Mouse (Mus musculus) spleen, adult 2 months (tissue): Measurements from ENCODE around the gene 4930544D05Rik. TPM values are rescaled to one million over a fixed set of nuclear protein-coding genes. Genes with fewer than 3 reads are reported as not detected.

ENCODE experiments used
- DNase-seq, 2 experiments: peaks; one replicate each; pipeline versions ENCODE4 v3.0.0 to v3.0.0-alpha.2; 2012 to 2021; ENCODE audit warnings: low spot score in 2 of 2, low read depth in 1 of 2
- H3K27ac ChIP-seq: fragments of 200-500 bp; 2 replicates; pipeline ENCODE4 v1.5.1; 2012; ENCODE audit warnings: low read length, inconsistent platforms; ENCODE audit not compliant: insufficient read depth
- H3K27me3 ChIP-seq: fragments of 200-500 bp; 2 replicates; pipeline ENCODE4 v1.6.1; 2012; ENCODE audit warnings: mild to moderate bottlenecking, moderate library complexity, low read length, inconsistent platforms; ENCODE audit not compliant: control insufficient read depth, insufficient read depth
- H3K36me3 ChIP-seq: fragments of 200-500 bp; 2 replicates; pipeline ENCODE4 v1.6.1; 2012; ENCODE audit warnings: mild to moderate bottlenecking, low read length, inconsistent platforms; ENCODE audit not compliant: control insufficient read depth, insufficient read depth
- H3K4me1 ChIP-seq: fragments of 200-500 bp; 2 replicates; pipeline ENCODE4 v1.6.1; 2011; ENCODE audit warnings: inconsistent platforms; ENCODE audit not compliant: control insufficient read depth, insufficient read depth, insufficient read length
- H3K4me3 ChIP-seq: fragments of 200-500 bp; 2 replicates; pipeline ENCODE4 v1.5.1; 2011; ENCODE audit warnings: mild to moderate bottlenecking, inconsistent platforms; ENCODE audit not compliant: insufficient read depth, insufficient read length; ENCODE audit errors: extremely low read depth
- CTCF ChIP-seq: fragments of 200-500 bp; IDR thresholded peaks from 2 replicates; pipeline ENCODE4 v1.5.1; 2011; ENCODE audit warnings: mild to moderate bottlenecking, inconsistent platforms; ENCODE audit not compliant: insufficient read depth, insufficient read length, insufficient replicate concordance; ENCODE audit errors: extremely low read depth
- POLR2A ChIP-seq: fragments of 200-500 bp; IDR thresholded peaks from 2 replicates; pipeline ENCODE4 v1.6.1; 2011; ENCODE audit warnings: low read depth, low read length, inconsistent platforms
- WGBS: fragments of 180-500 bp; shearing (Covaris S2); methylation state at CpG from one replicate; pipeline ENCODE4 v1.1.7; 2018; 5-methylcytosine and 5-hydroxymethylcytosine counted together
- polyA plus RNA-seq: library from polyadenylated mRNA; depleted of rRNA; stranded (reverse); fragments of >200 nt; gene quantifications from 2 replicates; pipeline ENCODE4 v1.2.3, GENCODE M21; 2012

The 4930544D05Rik gene
- polyA plus RNA-seq, 1 experiment, result not detected

DNA sequence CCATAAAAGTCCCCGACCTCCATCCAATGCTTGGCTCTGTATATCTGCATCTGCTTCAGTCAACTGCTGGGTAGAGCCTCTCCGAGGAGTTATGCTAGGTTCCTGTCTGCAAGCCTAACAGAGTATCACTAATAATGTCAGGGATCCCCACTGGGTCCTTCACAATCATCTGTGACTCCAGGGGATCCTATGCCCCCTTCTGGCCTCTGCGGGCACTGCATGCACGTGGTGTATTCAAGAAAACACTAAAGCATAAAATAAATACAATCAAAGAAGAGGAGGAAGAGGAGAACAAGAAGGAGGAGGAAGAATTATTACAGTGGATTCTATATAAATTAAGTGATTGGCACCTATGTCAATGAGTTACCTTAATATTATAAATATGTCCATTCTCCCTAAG, 9.8 kb downstream of the 4930544D05Rik start:
- no peaks in the 10 kb centered on the region for H3K27me3 ChIP-seq
- no peaks in the 10 kb centered on the region for H3K36me3 ChIP-seq
- peak; percentile 56; the same call in 1 of the 2 replicates for TF ChIP-seq CTCF
- no peak for TF ChIP-seq POLR2A
- DNase-seq, result peak in 1 of 2 experiments; percentile 36
- H3K4me3 ChIP-seq, result no peak overlapping the region
- WGBS, result 42% methylated on average over 4 of the region's 4 CpGs
- H3K27ac ChIP-seq, result no peak overlapping the region
- H3K4me1 ChIP-seq, result no peaks in the 10 kb centered on the region

DNA sequence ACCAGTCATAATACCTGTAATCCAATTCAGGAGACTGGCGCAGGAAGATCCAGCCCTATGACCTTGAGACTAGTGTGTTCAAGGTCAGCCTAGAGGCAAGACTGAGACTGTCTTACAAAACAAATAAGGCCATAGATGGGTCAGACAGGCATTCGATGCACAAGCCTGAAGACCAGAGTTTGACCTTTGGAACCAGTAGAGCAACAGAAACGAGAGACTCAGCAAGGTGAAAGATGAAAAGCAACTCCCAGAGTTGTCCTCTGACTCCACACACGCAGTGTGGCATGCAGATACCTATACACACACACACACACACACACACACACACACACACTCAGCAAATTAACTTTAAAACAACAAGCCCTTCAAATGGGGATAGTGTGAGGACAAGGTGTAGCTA, 11.2 kb downstream of the 4930544D05Rik start:
- Histone ChIP-seq H3K27ac (no peak overlapping the region), H3K4me1 (no peaks in the 10 kb centered on the region), H3K27me3 (no peaks in the 10 kb centered on the region), H3K36me3 (no peaks in the 10 kb centered on the region), H3K4me3 (no peak overlapping the region)
- 73% methylated on average over 4 of the region's 4 CpGs for WGBS
- TF ChIP-seq POLR2A (no peak), CTCF (no peak)
- no peak for DNase-seq

DNA sequence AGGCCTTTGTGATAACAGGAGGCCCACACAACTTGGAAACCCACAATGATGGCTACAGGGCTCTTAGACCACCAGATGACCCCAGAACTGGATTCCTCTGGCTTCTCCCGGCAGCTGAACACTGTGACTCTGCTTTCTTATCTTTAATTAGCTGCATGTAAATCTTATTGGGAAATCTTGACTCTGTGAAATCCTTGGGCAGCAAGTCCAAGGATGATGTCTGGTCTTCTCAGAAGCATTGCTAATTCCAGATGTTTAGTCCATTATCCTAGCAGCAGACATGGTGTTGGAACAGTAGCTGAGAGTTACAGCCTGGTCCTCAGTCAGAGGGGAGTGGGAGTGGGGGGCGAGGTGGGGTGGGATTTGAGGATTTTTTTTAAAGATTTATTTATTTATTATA, 12.8 kb downstream of the 4930544D05Rik start:
- WGBS, result 67% methylated on average over 2 of the region's 2 CpGs

GRCm38 (mm10) chr11:70629557-70629956, 13.9 kb downstream of the 4930544D05Rik start:
- Histone ChIP-seq H3K27me3 (no peaks in the 10 kb centered on the region), H3K4me1 (no peaks in the 10 kb centered on the region), H3K27ac (no peak overlapping the region), H3K36me3 (no peaks in the 10 kb centered on the region), H3K4me3 (no peak overlapping the region)
- DNase-seq, result peak in 1 of 2 experiments; percentile 33
- TF ChIP-seq CTCF, result peak; percentile 27; the same call in 1 of the 2 replicates
- no peak for TF ChIP-seq POLR2A
- 60% methylated on average over 5 of the region's 5 CpGs for WGBS

More for the DNA sequence above, 12.8 kb downstream of the 4930544D05Rik start:
- TF ChIP-seq POLR2A (no peak), CTCF (no peak)
- Histone ChIP-seq H3K27me3 (no peaks in the 10 kb centered on the region), H3K27ac (no peak overlapping the region), H3K4me3 (no peak overlapping the region), H3K36me3 (no peaks in the 10 kb centered on the region), H3K4me1 (no peaks in the 10 kb centered on the region)
- no peak for DNase-seq

DNA sequence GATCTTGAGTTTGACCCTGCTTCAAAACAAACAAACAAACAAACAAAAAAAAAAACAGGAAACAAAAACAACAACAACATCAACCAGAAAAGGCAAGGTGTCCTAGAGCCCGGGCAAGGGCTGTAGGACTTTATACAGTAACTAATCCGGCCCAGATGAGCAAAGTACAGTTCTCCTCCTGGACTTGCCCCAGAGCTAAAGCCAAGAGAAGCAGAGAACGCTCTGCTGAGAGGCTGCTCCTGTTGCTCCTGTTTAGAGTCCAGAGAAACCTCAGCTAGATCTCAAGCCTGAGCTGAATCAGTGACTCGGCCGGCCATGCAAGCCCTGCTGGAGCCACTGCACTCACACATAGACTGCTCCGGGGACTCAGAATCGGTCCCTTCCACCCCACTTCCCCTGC, 14.5 kb downstream of the 4930544D05Rik start:
- Histone ChIP-seq H3K27ac (no peak overlapping the region), H3K4me3 (no peak overlapping the region), H3K27me3 (no peaks in the 10 kb centered on the region), H3K4me1 (no peaks in the 10 kb centered on the region), H3K36me3 (no peaks in the 10 kb centered on the region)
- no peak for DNase-seq
- 63% methylated on average over 7 of the region's 7 CpGs for WGBS
- TF ChIP-seq POLR2A, result no peak
- no peak for TF ChIP-seq CTCF

- Histone ChIP-seq H3K27me3 (no peaks in the 10 kb centered on the region), H3K4me1 (no peaks in the 10 kb centered on the region), H3K27ac (no peak overlapping the region), H3K36me3 (no peaks in the 10 kb centered on the region), H3K4me3 (no peak overlapping the region)
- 92% methylated on average over 4 of the region's 4 CpGs for WGBS
- no peak for DNase-seq
- TF ChIP-seq CTCF, result no peak
These were observed 20.0 kb downstream of the 4930544D05Rik start for GRCm38 (mm10) chr11:70635601-70636000.

DNA sequence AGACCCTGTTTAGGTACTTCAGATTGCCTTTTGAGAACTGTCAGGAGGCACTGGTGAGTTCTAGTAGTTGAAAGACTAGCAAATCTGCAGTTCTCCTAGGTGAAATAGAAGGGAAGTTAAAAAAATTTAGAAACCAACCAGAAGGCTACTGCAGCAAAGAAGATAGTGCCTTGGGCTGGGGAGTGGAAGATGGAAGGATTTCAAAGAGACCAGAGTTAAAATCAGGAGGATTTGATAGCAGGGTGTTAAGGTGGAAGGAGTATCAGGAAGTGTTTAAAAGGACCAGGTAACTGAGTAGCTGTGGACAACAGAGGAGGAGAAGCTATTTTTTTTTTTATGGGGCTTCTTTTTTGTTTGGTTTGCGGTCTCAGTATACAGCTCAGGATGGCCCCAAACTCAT, 22.1 kb downstream of the 4930544D05Rik start:
- H3K27ac ChIP-seq, result no peak overlapping the region

GRCm38 (mm10) chr11:70638293-70638692, 22.6 kb downstream of the 4930544D05Rik start:
- no peak overlapping the region for H3K27ac ChIP-seq

More for the DNA sequence above, 22.1 kb downstream of the 4930544D05Rik start:
- H3K36me3 ChIP-seq, result no peaks in the 10 kb centered on the region
- 92% methylated on average over 1 of the region's 1 CpGs for WGBS
- H3K27me3 ChIP-seq, result no peaks in the 10 kb centered on the region
- no peak for DNase-seq
- no peak for TF ChIP-seq POLR2A
- TF ChIP-seq CTCF, result no peak
- H3K4me3 ChIP-seq, result no peak overlapping the region
- no peaks in the 10 kb centered on the region for H3K4me1 ChIP-seq

More at GRCm38 (mm10) chr11:70638293-70638692, 22.6 kb downstream of the 4930544D05Rik start:
- Histone ChIP-seq H3K4me1 (no peaks in the 10 kb centered on the region), H3K36me3 (no peaks in the 10 kb centered on the region), H3K4me3 (no peak overlapping the region), H3K27me3 (no peaks in the 10 kb centered on the region)
- TF ChIP-seq CTCF, result no peak
- TF ChIP-seq POLR2A, result no peak
- WGBS, result 69% methylated on average over 1 of the region's 1 CpGs
- DNase-seq, result no peak
